Mouse (Mus musculus): ENCODE results near the gene Adap1.

- TF ChIP-seq EP300 (optimal IDR thresholded peaks at IDR 0.05) (no peak), CTCF (IDR thresholded peaks at IDR 0.05; ENCODE audit: low read depth) (peak; percentile 49)
Measured at GRCm38 (mm10) chr5:139371631-139372401, 46.4 kb upstream of the Adap1 start.

All from stomach, postnatal 0 days (tissue).